Mouse (Mus musculus): ENCODE measurements around the gene Kidins220. TPM values are rescaled to one million over a fixed set of nuclear protein-coding genes. Genes with fewer than 3 reads are reported as not detected.
A peak's percentile ranks its signal among the peaks of the same experiment; 100 is the strongest.

Gene Kidins220
- polyA plus RNA-seq (2011; ENCODE audit: insufficient read length, low read depth, missing spikeins) = 85.7 and 96.4 TPM in 2 replicates

DNA sequence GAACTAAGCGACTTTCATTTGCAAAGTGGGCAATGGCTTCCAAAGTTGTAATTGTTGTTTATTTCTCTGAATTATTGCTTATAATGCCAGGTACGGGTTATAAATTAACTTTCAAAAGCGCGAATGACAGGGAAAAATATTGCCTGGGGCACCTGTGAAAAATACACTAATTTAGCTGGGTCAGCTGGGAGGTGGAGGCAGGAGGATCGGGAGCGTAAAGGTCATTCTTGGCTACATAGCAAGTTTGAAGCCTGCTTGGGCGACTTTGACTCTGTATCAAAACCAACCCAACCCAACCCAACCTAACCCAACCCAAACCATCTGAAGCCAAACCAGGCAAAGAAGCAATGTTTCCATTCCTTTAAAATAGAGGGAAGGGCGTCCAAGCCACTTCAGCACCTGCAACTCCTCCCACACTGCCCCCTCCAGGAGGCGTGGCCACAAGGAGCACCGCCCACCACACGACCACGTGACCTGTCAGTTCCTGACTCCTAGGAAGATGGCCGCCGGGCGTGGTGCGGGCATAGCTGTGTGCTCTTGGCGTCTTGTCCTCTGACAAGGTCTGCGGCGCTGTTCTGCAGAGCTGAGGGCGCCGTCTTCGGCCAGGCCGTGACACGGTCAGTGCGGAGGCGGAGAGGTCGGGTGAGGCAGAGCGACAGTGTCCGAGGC, at the start of gene Kidins220:
Gene Kidins220, plus strand, starts transcription at position 480 of the 669 bp plus-strand sequence.
- peak within 1 kb of the TSS; percentile 99 for H3K4me3 ChIP-seq (ENCODE audit: insufficient read depth, low read length)
- no peak for TF ChIP-seq CTCF (IDR thresholded peaks at IDR 0.05; ENCODE audit: borderline replicate concordance, insufficient read depth, low read length)
- peak; percentile 95 for TF ChIP-seq POLR2A (IDR thresholded peaks at IDR 0.05; ENCODE audit: low read depth, low read length)
- H3K4me1 ChIP-seq (ENCODE audit: control insufficient read depth, insufficient read depth, low read length) = no peaks in the 10 kb centered on the region
- peak within 1 kb of the TSS; percentile 64 for H3K27ac ChIP-seq (ENCODE audit: insufficient read depth, low read length)

DNA sequence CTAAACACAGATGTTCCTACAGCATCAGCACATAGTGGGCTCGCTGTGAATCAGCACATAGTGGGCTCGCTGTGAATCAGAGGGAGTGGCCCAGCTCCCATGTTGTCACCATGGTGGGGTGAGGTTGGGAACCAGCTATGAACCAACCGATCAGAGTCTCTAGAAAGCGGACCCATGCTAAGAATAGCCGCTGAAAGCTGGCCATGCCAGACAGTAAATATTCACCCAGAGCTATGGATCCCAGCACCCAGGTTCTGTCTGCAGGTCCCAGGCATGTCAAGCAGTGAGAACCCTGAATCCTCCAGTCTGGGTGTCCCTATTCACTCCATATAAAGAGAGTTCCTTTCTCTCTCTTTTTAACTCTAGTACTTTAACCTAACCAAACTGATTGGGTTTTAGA, 49.4 kb upstream of the Kidins220 start:
- H3K4me1 ChIP-seq (ENCODE audit: control insufficient read depth, insufficient read depth, low read length) = no peaks in the 10 kb centered on the region
- TF ChIP-seq CTCF (IDR thresholded peaks at IDR 0.05; ENCODE audit: borderline replicate concordance, insufficient read depth, low read length) (no peak), POLR2A (IDR thresholded peaks at IDR 0.05; ENCODE audit: low read depth, low read length) (no peak)
- no peak overlapping the region for H3K4me3 ChIP-seq (ENCODE audit: insufficient read depth, low read length)
- H3K27ac ChIP-seq (ENCODE audit: insufficient read depth, low read length) = no peak overlapping the region

DNA sequence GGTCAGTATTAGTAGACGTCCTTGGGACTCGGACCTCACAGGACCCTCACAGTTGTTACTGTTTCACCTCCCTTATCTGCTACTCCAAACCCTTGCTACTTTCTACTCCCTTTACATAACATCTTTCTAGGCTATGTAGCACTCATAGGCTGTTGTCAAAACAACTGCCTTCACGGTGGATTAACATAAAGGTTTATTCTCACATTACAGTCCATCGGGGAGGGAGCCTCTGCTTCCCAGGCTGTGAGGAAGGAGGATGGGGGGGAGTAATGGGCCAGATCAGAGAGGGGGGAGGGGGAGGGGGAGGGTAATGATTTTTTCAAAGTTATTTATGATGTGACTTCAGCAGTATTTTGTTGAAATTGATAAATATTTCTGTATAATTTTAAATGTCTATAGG, 49.0 kb upstream of the Kidins220 start:
- no peak overlapping the region for H3K27ac ChIP-seq (ENCODE audit: insufficient read depth, low read length)
- TF ChIP-seq POLR2A (IDR thresholded peaks at IDR 0.05; ENCODE audit: low read depth, low read length) = no peak
- no peak for TF ChIP-seq CTCF (IDR thresholded peaks at IDR 0.05; ENCODE audit: borderline replicate concordance, insufficient read depth, low read length)
- H3K4me3 ChIP-seq (ENCODE audit: insufficient read depth, low read length) = no peak overlapping the region
- no peaks in the 10 kb centered on the region for H3K4me1 ChIP-seq (ENCODE audit: control insufficient read depth, insufficient read depth, low read length)

DNA sequence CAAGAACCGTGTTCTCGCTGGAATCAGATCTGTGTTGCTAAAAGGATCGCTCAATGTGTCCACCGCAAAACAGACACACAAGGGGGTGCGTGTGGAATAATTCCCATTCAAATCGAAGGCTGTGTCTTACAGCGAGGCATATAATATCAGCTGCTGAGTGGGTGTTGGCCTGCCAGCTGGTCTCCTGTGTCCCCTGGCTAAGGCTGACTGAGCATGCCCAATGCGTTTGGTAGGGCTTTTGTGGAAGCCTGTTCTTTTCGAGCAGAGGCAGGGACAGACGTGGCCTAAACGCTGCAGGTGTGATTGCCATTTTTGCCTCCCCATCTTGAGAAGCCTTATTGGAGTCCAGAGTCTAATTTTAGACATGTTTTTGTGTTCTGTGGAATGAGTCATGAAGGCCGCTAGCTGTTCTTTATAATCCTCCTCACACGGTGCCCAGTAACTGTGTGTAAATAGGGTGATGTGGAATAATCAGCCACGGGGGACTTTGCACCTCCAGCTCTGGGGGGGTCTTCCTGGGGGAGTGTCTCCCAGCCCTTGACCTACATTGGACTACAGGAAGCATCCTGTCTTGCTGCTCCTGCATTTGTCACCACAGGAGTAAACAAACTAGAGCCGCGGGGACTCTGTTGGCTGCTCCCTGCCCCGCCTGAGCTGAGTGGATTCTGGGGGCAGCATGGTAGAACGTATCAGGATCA, 46.5 kb upstream of the Kidins220 start:
- TF ChIP-seq CTCF (IDR thresholded peaks at IDR 0.05; ENCODE audit: borderline replicate concordance, insufficient read depth, low read length) (no peak), POLR2A (IDR thresholded peaks at IDR 0.05; ENCODE audit: low read depth, low read length) (no peak)
- Histone ChIP-seq H3K27ac (ENCODE audit: insufficient read depth, low read length) (no peak overlapping the region), H3K4me1 (ENCODE audit: control insufficient read depth, insufficient read depth, low read length) (no peaks in the 10 kb centered on the region), H3K4me3 (ENCODE audit: insufficient read depth, low read length) (no peak overlapping the region)

DNA sequence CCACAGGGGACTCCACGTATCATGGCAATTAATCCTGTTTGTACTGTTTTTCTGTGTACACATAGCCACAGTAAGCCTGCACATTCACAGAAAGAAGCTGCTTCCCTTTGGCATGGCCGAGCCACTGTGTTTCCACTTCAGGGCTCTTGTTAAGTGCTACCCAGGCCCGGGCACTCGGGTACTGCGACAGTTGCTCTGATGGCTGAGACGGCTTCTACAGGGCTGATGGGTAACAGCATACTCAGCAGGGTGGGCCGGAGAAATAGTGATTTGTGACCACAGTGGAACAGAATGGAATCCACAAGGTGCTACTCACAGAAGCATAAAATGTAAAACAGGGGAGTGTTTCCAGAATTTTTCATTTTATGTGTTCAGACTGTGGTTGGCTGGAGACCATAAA, 45.7 kb upstream of the Kidins220 start:
- no peak overlapping the region for H3K27ac ChIP-seq (ENCODE audit: insufficient read depth, low read length)
- TF ChIP-seq CTCF (IDR thresholded peaks at IDR 0.05; ENCODE audit: borderline replicate concordance, insufficient read depth, low read length) (no peak), POLR2A (IDR thresholded peaks at IDR 0.05; ENCODE audit: low read depth, low read length) (no peak)
- no peaks in the 10 kb centered on the region for H3K4me1 ChIP-seq (ENCODE audit: control insufficient read depth, insufficient read depth, low read length)
- no peak overlapping the region for H3K4me3 ChIP-seq (ENCODE audit: insufficient read depth, low read length)

DNA sequence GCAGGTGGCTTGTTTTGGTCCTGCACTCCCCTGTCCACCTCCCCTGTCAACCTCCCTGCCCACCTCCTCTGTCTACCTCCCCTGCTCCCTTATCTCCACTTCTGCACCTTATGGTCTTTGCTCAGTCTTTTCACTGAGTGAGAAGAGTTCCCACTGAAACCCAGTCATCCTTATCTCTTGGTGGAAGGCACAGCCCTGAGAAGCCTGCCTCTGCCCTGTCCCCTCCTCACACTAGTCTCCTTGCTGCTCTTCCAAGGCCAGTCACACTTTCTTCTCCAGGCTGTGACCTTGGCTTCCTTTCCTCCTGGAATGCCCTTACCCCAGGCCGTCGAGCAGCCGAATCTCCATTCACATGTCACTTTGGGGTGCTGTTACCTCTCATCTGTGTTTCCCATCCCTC, 44.0 kb upstream of the Kidins220 start:
- no peaks in the 10 kb centered on the region for H3K4me1 ChIP-seq (ENCODE audit: control insufficient read depth, insufficient read depth, low read length)
- no peak overlapping the region for H3K4me3 ChIP-seq (ENCODE audit: insufficient read depth, low read length)
- H3K27ac ChIP-seq (ENCODE audit: insufficient read depth, low read length) = no peak overlapping the region
- TF ChIP-seq CTCF (IDR thresholded peaks at IDR 0.05; ENCODE audit: borderline replicate concordance, insufficient read depth, low read length) (no peak), POLR2A (IDR thresholded peaks at IDR 0.05; ENCODE audit: low read depth, low read length) (no peak)

DNA sequence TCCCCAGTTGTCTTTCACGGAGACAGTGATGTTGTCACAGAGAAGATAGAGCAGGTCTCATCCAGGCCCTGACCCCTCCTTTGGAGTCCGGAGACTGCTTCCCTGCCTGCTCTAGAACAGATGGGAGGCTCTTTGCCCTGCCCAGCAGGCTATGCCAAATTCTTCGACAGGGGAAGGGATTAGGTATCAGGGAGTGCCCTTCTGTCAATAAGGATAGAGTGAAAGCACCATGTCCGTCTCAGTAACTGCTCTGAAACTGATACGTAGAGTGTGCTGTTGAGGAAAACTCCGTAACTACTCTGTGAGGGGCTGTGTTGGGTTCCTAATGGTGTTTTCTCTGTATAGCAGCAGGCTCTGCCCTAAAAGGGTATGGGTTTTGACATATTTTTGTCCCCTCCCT, 42.6 kb upstream of the Kidins220 start:
- Histone ChIP-seq H3K27ac (ENCODE audit: insufficient read depth, low read length) (no peak overlapping the region), H3K4me1 (ENCODE audit: control insufficient read depth, insufficient read depth, low read length) (no peaks in the 10 kb centered on the region), H3K4me3 (ENCODE audit: insufficient read depth, low read length) (no peak overlapping the region)
- no peak for TF ChIP-seq CTCF (IDR thresholded peaks at IDR 0.05; ENCODE audit: borderline replicate concordance, insufficient read depth, low read length)
- no peak for TF ChIP-seq POLR2A (IDR thresholded peaks at IDR 0.05; ENCODE audit: low read depth, low read length)

DNA sequence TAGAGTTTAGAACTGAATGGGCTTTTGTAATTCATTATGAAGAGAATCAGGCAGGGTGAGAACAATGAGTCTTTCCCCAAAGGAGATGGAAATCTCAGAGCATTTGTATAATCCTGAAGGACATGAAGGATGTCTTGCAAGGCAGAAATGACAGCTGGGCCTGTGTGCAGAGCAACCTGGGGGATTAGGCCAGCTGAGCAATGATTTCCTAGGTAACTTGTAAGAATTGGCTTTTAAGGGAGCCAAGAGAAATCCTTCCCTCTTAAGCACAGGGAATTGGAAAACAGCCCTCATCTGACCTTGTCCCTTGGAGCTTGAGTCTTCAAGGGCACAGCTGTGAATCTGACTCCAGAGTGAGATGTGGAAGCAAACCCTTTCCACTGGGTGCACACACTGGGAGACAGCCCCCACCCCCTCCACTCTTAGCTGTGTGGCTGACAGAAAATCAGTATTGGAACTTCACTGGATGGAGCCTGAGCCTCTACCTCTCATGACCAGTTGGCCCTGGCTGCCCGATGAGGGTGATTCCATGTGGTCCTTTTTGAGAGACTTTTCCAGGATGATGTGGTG, 41.4 kb upstream of the Kidins220 start:
- no peak for TF ChIP-seq CTCF (IDR thresholded peaks at IDR 0.05; ENCODE audit: borderline replicate concordance, insufficient read depth, low read length)
- no peak for TF ChIP-seq POLR2A (IDR thresholded peaks at IDR 0.05; ENCODE audit: low read depth, low read length)
- H3K4me3 ChIP-seq (ENCODE audit: insufficient read depth, low read length) = no peak overlapping the region
- H3K27ac ChIP-seq (ENCODE audit: insufficient read depth, low read length) = no peak overlapping the region
- no peaks in the 10 kb centered on the region for H3K4me1 ChIP-seq (ENCODE audit: control insufficient read depth, insufficient read depth, low read length)

DNA sequence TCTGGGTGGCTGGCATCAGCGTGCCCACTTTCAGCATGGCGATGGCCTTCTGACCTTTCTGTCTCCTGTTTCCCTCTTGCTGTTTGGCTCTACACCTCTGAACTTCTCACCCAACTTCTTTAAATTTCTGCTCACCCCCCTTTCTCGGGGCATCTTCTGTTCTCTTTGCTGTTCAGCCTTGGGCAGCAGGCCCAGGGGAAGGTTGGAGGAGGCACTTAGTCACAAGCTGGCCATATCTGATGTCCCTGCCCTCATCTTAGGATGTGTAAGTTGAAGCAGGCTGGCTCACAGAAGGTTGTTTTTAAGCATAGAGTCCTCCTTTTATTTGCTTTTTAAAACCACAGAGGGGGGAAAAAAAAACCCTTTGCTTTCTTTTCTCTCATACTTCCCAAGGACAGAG, 40.7 kb upstream of the Kidins220 start:
- TF ChIP-seq POLR2A (IDR thresholded peaks at IDR 0.05; ENCODE audit: low read depth, low read length) = no peak
- TF ChIP-seq CTCF (IDR thresholded peaks at IDR 0.05; ENCODE audit: borderline replicate concordance, insufficient read depth, low read length) = no peak
- Histone ChIP-seq H3K4me3 (ENCODE audit: insufficient read depth, low read length) (no peak overlapping the region), H3K4me1 (ENCODE audit: control insufficient read depth, insufficient read depth, low read length) (no peaks in the 10 kb centered on the region), H3K27ac (ENCODE audit: insufficient read depth, low read length) (no peak overlapping the region)

DNA sequence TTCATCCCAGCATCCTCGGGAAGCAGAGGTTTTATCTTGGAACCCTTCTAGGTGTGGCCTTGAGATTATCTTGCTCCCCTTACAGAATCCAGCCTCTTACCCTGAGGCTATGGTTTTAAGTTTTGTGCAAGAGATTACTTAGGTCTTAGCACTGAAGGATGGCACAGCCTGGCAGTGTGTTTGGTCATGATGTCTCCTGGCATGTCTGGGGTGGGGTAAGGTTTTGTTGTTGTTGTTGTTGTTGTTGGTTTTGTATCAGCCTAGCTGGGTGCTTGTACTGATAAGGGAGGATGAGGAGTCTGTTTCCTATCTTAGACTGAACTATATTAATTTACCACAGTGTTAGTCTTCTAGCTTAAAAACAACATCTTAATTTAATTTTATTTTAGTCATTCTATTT, 38.4 kb upstream of the Kidins220 start:
- no peak overlapping the region for H3K27ac ChIP-seq (ENCODE audit: insufficient read depth, low read length)
- H3K4me3 ChIP-seq (ENCODE audit: insufficient read depth, low read length) = no peak overlapping the region
- no peak for TF ChIP-seq POLR2A (IDR thresholded peaks at IDR 0.05; ENCODE audit: low read depth, low read length)
- no peak for TF ChIP-seq CTCF (IDR thresholded peaks at IDR 0.05; ENCODE audit: borderline replicate concordance, insufficient read depth, low read length)
- no peaks in the 10 kb centered on the region for H3K4me1 ChIP-seq (ENCODE audit: control insufficient read depth, insufficient read depth, low read length)
